Mouse (Mus musculus) forebrain, postnatal 0 days (tissue): ENCODE measurements around the gene Recql5. TPM values are rescaled to one million over a fixed set of nuclear protein-coding genes. Genes with fewer than 3 reads are reported as not detected.

ENCODE experiments used
- ATAC-seq: fragments of 200-750 bp; cut with Nextera tagmentation; 2 replicates; pipeline ENCODE4 v1.8.0; 2017; ENCODE audit warnings: mild to moderate bottlenecking, moderate library complexity
- DNase-seq: peaks from one replicate; pipeline ENCODE4 v3.0.0-alpha.2; 2015
- H3K27ac ChIP-seq: fragments of 300-500 bp; sonication (generic); 2 replicates; pipeline ENCODE4 v1.5.1; 2014; ENCODE audit warnings: low read depth, mild to moderate bottlenecking, antibody characterized with exemption, low read length, moderate library complexity, mixed read lengths
- H3K27me3 ChIP-seq: fragments of 300-500 bp; sonication (generic); 2 replicates; pipeline ENCODE4 v1.6.1; 2014; ENCODE audit warnings: mild to moderate bottlenecking, low read length, mixed read lengths; ENCODE audit not compliant: insufficient read depth
- H3K36me3 ChIP-seq: fragments of 300-500 bp; sonication (generic); 2 replicates; pipeline ENCODE4 v1.6.1; 2014; ENCODE audit warnings: mild to moderate bottlenecking, moderate library complexity; ENCODE audit not compliant: insufficient read depth
- H3K4me1 ChIP-seq: fragments of 300-500 bp; sonication (generic); 2 replicates; pipeline ENCODE4 v1.6.1; 2014; ENCODE audit warnings: antibody characterized with exemption; ENCODE audit not compliant: insufficient read depth
- H3K4me2 ChIP-seq: fragments of 300-500 bp; sonication (generic); 2 replicates; pipeline ENCODE4 v1.6.1; 2014; ENCODE audit warnings: low read depth, mild to moderate bottlenecking, moderate library complexity
- H3K4me3 ChIP-seq: fragments of 300-500 bp; sonication (generic); 2 replicates; pipeline ENCODE4 v1.5.1; 2014; ENCODE audit warnings: low read depth, low read length, mixed read lengths
- H3K9ac ChIP-seq: fragments of 300-500 bp; sonication (generic); 2 replicates; pipeline ENCODE4 v1.6.1; 2014; ENCODE audit warnings: mild to moderate bottlenecking
- H3K9me3 ChIP-seq: fragments of 300-500 bp; sonication (generic); 2 replicates; pipeline ENCODE4 v1.6.1; 2016; ENCODE audit warnings: low read length
- CTCF ChIP-seq: sonication (generic); IDR thresholded peaks from 2 replicates; pipeline ENCODE4 v1.5.1; 2016; ENCODE audit warnings: antibody characterized with exemption, control low read depth, low read depth
- WGBS: fragments of 180-500 bp; shearing (Covaris S2); extraction: QIAGEN DNeasy Blood & Tissue Kit; methylation state at CpG from one replicate; pipeline ENCODE4 v1.1.7; 2014; 5-methylcytosine and 5-hydroxymethylcytosine counted together
- polyA plus RNA-seq: library from polyadenylated mRNA; unstranded; fragments of >200 nt; fragmentation: Nextera tagmentation; extraction: Ambion mirVana; gene quantifications from 2 replicates; pipeline ENCODE4 v1.2.1, GENCODE M21; 2015
- total RNA-seq: library from RNA; depleted of rRNA; stranded (reverse); fragments of >200 nt; gene quantifications from 2 replicates; pipeline ENCODE4 v1.2.3, GENCODE M21; 2014; rRNA removed

The Recql5 gene
- total and polyA plus RNA-seq, 2 experiments from 2014 or later = 8.4 to 18.9 TPM

DNA sequence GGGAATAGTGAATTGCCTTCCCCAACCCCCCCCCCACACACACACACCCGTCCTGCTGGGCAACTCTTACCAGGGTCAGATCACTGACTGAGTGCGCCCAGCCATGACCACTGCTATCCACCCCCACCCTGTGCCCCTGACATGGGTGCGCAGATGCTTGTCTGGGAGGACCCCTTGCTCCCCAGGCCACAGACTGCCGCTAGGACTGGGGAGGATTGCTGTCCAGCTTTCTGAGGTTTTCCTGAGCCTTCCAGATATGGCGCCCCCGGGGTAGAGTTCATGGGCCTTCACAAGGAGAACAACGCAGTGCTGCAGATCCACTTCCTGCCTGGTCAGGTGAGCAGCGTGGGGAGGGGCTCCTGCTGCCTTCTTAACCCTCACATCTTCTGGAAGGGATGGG is 89.0 kb downstream of the Recql5 start:
- Histone ChIP-seq H3K4me2 (no peak overlapping the region), H3K4me1 (no peaks in the 10 kb centered on the region), H3K4me3 (no peak overlapping the region), H3K27ac (no peak overlapping the region), H3K36me3 (no peaks in the 10 kb centered on the region), H3K9ac (no peak overlapping the region), H3K9me3 (no peaks in the 10 kb centered on the region), H3K27me3 (no peaks in the 10 kb centered on the region)
- 76% methylated on average over 7 of the region's 8 CpGs for WGBS
- no peak for TF ChIP-seq CTCF
- ATAC-seq (no peak), DNase-seq (no peak)

DNA sequence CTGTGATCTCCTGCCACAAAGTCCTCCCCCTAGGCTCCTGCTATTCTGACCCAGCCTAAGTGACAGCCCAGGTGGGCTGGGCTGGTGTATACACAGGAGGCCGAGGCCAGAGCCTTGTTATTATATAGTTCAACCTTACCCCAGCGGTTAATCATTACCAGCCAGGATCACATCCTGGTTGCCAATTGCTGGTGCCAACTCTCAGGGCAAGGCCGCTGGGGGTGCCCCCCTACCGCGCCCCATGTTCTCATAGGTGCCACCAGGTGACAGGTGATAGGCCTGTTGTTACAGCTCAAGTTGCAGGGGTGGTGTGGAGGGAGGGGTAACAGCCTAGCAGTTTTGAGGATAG is 89.4 kb downstream of the Recql5 start:
- no peak for ATAC-seq
- no peak for TF ChIP-seq CTCF
- H3K9me3 ChIP-seq = no peaks in the 10 kb centered on the region
- WGBS = 91% methylated on average over 5 of the region's 5 CpGs
- no peak overlapping the region for H3K9ac ChIP-seq
- H3K4me1 ChIP-seq = no peaks in the 10 kb centered on the region
- no peaks in the 10 kb centered on the region for H3K36me3 ChIP-seq
- no peak overlapping the region for H3K4me3 ChIP-seq
- no peak overlapping the region for H3K4me2 ChIP-seq
- H3K27ac ChIP-seq = no peak overlapping the region
- DNase-seq = no peak
- no peaks in the 10 kb centered on the region for H3K27me3 ChIP-seq

DNA sequence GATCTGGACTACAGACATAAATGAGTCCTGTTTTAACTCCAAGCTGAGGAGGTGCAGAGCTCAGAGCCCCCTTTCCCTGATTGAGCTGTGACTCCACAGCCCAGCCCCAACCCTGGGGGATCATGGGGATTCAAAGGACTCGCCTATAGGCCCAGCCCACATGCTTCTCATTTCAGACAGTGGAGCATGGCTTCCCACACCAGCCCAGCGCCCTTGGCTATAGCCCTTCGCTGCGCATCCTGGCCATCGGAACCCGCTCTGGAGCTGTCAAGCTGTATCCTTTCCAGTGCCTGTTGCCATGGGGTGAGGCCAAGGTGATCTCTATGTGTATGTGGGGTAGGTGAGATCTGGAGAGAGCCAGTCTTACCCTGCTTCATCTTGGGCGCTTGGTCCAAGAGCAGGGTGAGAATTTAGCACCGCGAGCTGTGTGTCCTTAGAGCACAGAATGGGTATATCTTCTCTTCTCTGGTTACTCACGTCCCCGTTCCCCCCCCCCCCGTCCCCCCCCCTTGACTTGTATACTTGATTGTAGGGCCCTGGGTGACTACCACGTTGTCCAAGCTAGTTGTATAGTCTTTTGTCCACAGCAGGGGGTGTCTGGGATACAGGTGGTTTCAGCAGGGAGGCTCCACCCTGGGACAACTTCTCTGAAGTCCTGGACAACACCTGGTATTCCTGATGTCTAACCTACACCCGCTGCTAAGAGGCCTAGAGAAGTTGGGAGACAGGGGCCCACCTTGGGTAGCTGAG is 90.0 kb downstream of the Recql5 start:
- no peaks in the 10 kb centered on the region for H3K27me3 ChIP-seq
- ATAC-seq (no peak), DNase-seq (no peak)
- H3K4me2 ChIP-seq = no peak overlapping the region
- no peaks in the 10 kb centered on the region for H3K9me3 ChIP-seq
- no peaks in the 10 kb centered on the region for H3K4me1 ChIP-seq
- TF ChIP-seq CTCF = no peak
- WGBS = 80% methylated on average over 12 of the region's 14 CpGs
- no peaks in the 10 kb centered on the region for H3K36me3 ChIP-seq
- no peak overlapping the region for H3K9ac ChIP-seq
- no peak overlapping the region for H3K4me3 ChIP-seq
- H3K27ac ChIP-seq = no peak overlapping the region

Other genes starting within 250 kb of the Recql5 start
- gene Grb2, start 224.9 kb downstream of the Recql5 start, total RNA-seq = 88.2 and 91.9 TPM in 2 replicates
- gene Grb2, start 224.9 kb downstream of the Recql5 start, polyA plus RNA-seq = 153 and 162 TPM in 2 replicates
- 16.7 and 19.3 TPM in 2 replicates for gene Tmem94, start 168.0 kb downstream of the Recql5 start, total RNA-seq
- gene Tmem94, start 168.0 kb downstream of the Recql5 start, polyA plus RNA-seq = 12.1 and 14.9 TPM in 2 replicates
- gene Caskin2, start 119.8 kb downstream of the Recql5 start, total RNA-seq = 14.5 and 14.7 TPM in 2 replicates
- gene Caskin2, start 119.8 kb downstream of the Recql5 start, polyA plus RNA-seq = 4.5 and 6.1 TPM in 2 replicates
- gene Tsen54, start 118.8 kb downstream of the Recql5 start, total RNA-seq = 23.5 and 25.5 TPM in 2 replicates
- gene Tsen54, start 118.8 kb downstream of the Recql5 start, polyA plus RNA-seq = 16.8 and 18.1 TPM in 2 replicates
- 2.7 and 4.0 TPM in 2 replicates for gene Llgl2, start 109.4 kb downstream of the Recql5 start, total RNA-seq
- gene Llgl2, start 109.4 kb downstream of the Recql5 start, polyA plus RNA-seq = 0.72 and 1.1 TPM in 2 replicates
- not detected in 2 replicates for gene Myo15b, start 75.1 kb downstream of the Recql5 start, total RNA-seq
- 0.01 TPM in 1 of 2 replicates, not detected in the other for gene Myo15b, start 75.1 kb downstream of the Recql5 start, polyA plus RNA-seq
- 0.95 and 1.0 TPM in 2 replicates for gene Smim5, start 33.5 kb downstream of the Recql5 start, total RNA-seq
- gene Smim5, start 33.5 kb downstream of the Recql5 start, polyA plus RNA-seq = 2.4 and 2.5 TPM in 2 replicates
- not detected in 2 replicates for gene Smim6, start 21.5 kb downstream of the Recql5 start, total RNA-seq
- gene Smim6, start 21.5 kb downstream of the Recql5 start, polyA plus RNA-seq = 0.27 TPM in 1 of 2 replicates, not detected in the other
- gene Sap30bp, start 195 bp downstream of the Recql5 start, total RNA-seq = 60.4 and 70.9 TPM in 2 replicates
- gene Sap30bp, start 195 bp downstream of the Recql5 start, polyA plus RNA-seq = 49.5 and 59.4 TPM in 2 replicates
- gene Itgb4, start 41.2 kb upstream of the Recql5 start, total RNA-seq = 0.46 and 1.1 TPM in 2 replicates
- gene Itgb4, start 41.2 kb upstream of the Recql5 start, polyA plus RNA-seq = 0.93 and 1.3 TPM in 2 replicates
- gene Galk1, start 79.2 kb upstream of the Recql5 start, total RNA-seq = 42.6 and 52.2 TPM in 2 replicates
- gene Galk1, start 79.2 kb upstream of the Recql5 start, polyA plus RNA-seq = 61.1 and 66.4 TPM in 2 replicates
- 730 and 936 TPM in 2 replicates for gene H3f3b, start 94.5 kb upstream of the Recql5 start, total RNA-seq
- gene H3f3b, start 94.5 kb upstream of the Recql5 start, polyA plus RNA-seq = 2,422 and 2,718 TPM in 2 replicates
- 38.9 and 43.8 TPM in 2 replicates for gene Unk, start 96.8 kb upstream of the Recql5 start, total RNA-seq
- 18.7 and 22.5 TPM in 2 replicates for gene Unk, start 96.8 kb upstream of the Recql5 start, polyA plus RNA-seq
- 0.46 and 0.86 TPM in 2 replicates for gene Unc13d, start 144.5 kb upstream of the Recql5 start, total RNA-seq
- 0.29 and 0.58 TPM in 2 replicates for gene Unc13d, start 144.5 kb upstream of the Recql5 start, polyA plus RNA-seq
- gene Wbp2, start 153.5 kb upstream of the Recql5 start, total RNA-seq = 94.7 and 130 TPM in 2 replicates
- gene Wbp2, start 153.5 kb upstream of the Recql5 start, polyA plus RNA-seq = 281 and 287 TPM in 2 replicates
- gene Trim47, start 193.7 kb upstream of the Recql5 start, total RNA-seq = 10.5 and 13.0 TPM in 2 replicates
- 6.6 and 7.8 TPM in 2 replicates for gene Trim47, start 193.7 kb upstream of the Recql5 start, polyA plus RNA-seq
- 4.2 and 5.0 TPM in 2 replicates for gene Trim65, start 197.7 kb upstream of the Recql5 start, total RNA-seq
- 1.2 and 1.9 TPM in 2 replicates for gene Trim65, start 197.7 kb upstream of the Recql5 start, polyA plus RNA-seq
- 56.7 and 67.8 TPM in 2 replicates for gene Mrpl38, start 205.4 kb upstream of the Recql5 start, total RNA-seq
- gene Mrpl38, start 205.4 kb upstream of the Recql5 start, polyA plus RNA-seq = 60.7 and 63.6 TPM in 2 replicates
- 97.9 and 108 TPM in 2 replicates for gene Fbf1, start 234.7 kb upstream of the Recql5 start, total RNA-seq
- gene Fbf1, start 234.7 kb upstream of the Recql5 start, polyA plus RNA-seq = 23.2 and 38.2 TPM in 2 replicates